Mouse (Mus musculus): ENCODE measurements around the gene Olfm1.

Gene Olfm1

GRCm38 (mm10) chr2:28204677-28205466 lies 12.1 kb downstream of the Olfm1 start:
- DNase-seq (ENCODE audit: low spot score in 2 of 2) = no peak

GRCm38 (mm10) chr2:28205467-28205805 lies 12.6 kb downstream of the Olfm1 start:
- peak; percentile 75 to 76 for DNase-seq (ENCODE audit: low spot score in 2 of 2)

GRCm38 (mm10) chr2:28205870-28206421 lies 13.2 kb downstream of the Olfm1 start:
- DNase-seq (ENCODE audit: low spot score in 2 of 2) = peak in 1 of 2 experiments; percentile 33

- DNase-seq (ENCODE audit: low spot score in 2 of 2) = no peak
Measured at GRCm38 (mm10) chr2:28206472-28206871, 13.7 kb downstream of the Olfm1 start.

GRCm38 (mm10) chr2:28207200-28207750 lies 14.5 kb downstream of the Olfm1 start:
- no peak for DNase-seq (ENCODE audit: low spot score in 2 of 2)

GRCm38 (mm10) chr2:28208130-28208745 lies 15.4 kb downstream of the Olfm1 start:
- DNase-seq (ENCODE audit: low spot score in 2 of 2) = no peak

- no peak for DNase-seq (ENCODE audit: low spot score in 2 of 2)
Measured at GRCm38 (mm10) chr2:28209211-28209610, 16.4 kb downstream of the Olfm1 start.

GRCm38 (mm10) chr2:28209653-28210052 lies 16.9 kb downstream of the Olfm1 start:
- no peak for DNase-seq (ENCODE audit: low spot score in 2 of 2)

GRCm38 (mm10) chr2:28210273-28210672 lies 17.5 kb downstream of the Olfm1 start:
- no peak for DNase-seq (ENCODE audit: low spot score in 2 of 2)

GRCm38 (mm10) chr2:28211531-28212281 lies 18.9 kb downstream of the Olfm1 start:
- DNase-seq (ENCODE audit: low spot score in 2 of 2) = no peak

GRCm38 (mm10) chr2:28212911-28213310 lies 20.1 kb downstream of the Olfm1 start:
- DNase-seq (ENCODE audit: low spot score in 2 of 2) = no peak

- no peak for DNase-seq (ENCODE audit: low spot score in 2 of 2)
Measured at GRCm38 (mm10) chr2:28216211-28216775, 23.5 kb downstream of the Olfm1 start.

- no peak for DNase-seq (ENCODE audit: low spot score in 2 of 2)
Measured at GRCm38 (mm10) chr2:28217783-28218182, 25.0 kb downstream of the Olfm1 start.

GRCm38 (mm10) chr2:28218651-28219356 lies 26.0 kb downstream of the Olfm1 start:
- no peak for DNase-seq (ENCODE audit: low spot score in 2 of 2)

- DNase-seq (ENCODE audit: low spot score in 2 of 2) = no peak
Measured at GRCm38 (mm10) chr2:28219625-28220024, 26.8 kb downstream of the Olfm1 start.

GRCm38 (mm10) chr2:28221803-28222202 lies 29.0 kb downstream of the Olfm1 start:
- no peak for DNase-seq (ENCODE audit: low spot score in 2 of 2)

- DNase-seq (ENCODE audit: low spot score in 2 of 2) = no peak
Measured at GRCm38 (mm10) chr2:28224819-28225218, 32.0 kb downstream of the Olfm1 start.

GRCm38 (mm10) chr2:28225906-28226305 lies 33.1 kb downstream of the Olfm1 start:
- DNase-seq (ENCODE audit: low spot score in 2 of 2) = no peak

- no peak for DNase-seq (ENCODE audit: low spot score in 2 of 2)
Measured at GRCm38 (mm10) chr2:28226971-28227370, 34.2 kb downstream of the Olfm1 start.

GRCm38 (mm10) chr2:28227589-28228191 lies 34.9 kb downstream of the Olfm1 start:
- DNase-seq (ENCODE audit: low spot score in 2 of 2) = no peak

- DNase-seq (ENCODE audit: low spot score in 2 of 2) = no peak
Measured at GRCm38 (mm10) chr2:28228364-28228763, 35.6 kb downstream of the Olfm1 start.

All from urinary bladder, adult 18-20 months (tissue).